Mouse (Mus musculus) limb, embryonic 15.5 days (tissue): Measurements from ENCODE around the gene Gon4l. TPM values are rescaled to one million over a fixed set of nuclear protein-coding genes. Genes with fewer than 3 reads are reported as not detected.
A peak's percentile ranks its signal among the peaks of the same experiment; 100 is the strongest.
"Not testable (repeated sequence)": the region's sequence is repeated elsewhere in the genome, so short reads cannot be mapped to it uniquely, and the experiment has no call there.

ENCODE experiments used
- ATAC-seq: fragments of 200-750 bp; cut with Nextera tagmentation; 2 replicates; pipeline ENCODE4 v1.8.0; 2017; ENCODE audit warnings: low read depth, moderate TSS enrichment; ENCODE audit not compliant: insufficient number of reproducible peaks, low FRiP score, low TSS enrichment
- H3K27ac ChIP-seq: fragments of 300-500 bp; sonication (generic); 2 replicates; pipeline ENCODE4 v1.5.1; 2015; ENCODE audit warnings: moderate library complexity, mild to moderate bottlenecking, inconsistent platforms
- H3K27me3 ChIP-seq: fragments of 300-500 bp; sonication (generic); 2 replicates; pipeline ENCODE4 v1.6.1; 2015; ENCODE audit warnings: inconsistent platforms
- H3K36me3 ChIP-seq: fragments of 300-500 bp; sonication (generic); 2 replicates; pipeline ENCODE4 v1.6.1; 2015; ENCODE audit warnings: inconsistent platforms
- H3K4me1 ChIP-seq: fragments of 300-500 bp; sonication (generic); 2 replicates; pipeline ENCODE4 v1.6.1; 2015; ENCODE audit warnings: inconsistent platforms
- H3K4me2 ChIP-seq: fragments of 300-500 bp; sonication (generic); 2 replicates; pipeline ENCODE4 v1.6.1; 2015; ENCODE audit warnings: mild to moderate bottlenecking, inconsistent platforms
- H3K4me3 ChIP-seq: fragments of 300-500 bp; sonication (generic); 2 replicates; pipeline ENCODE4 v1.5.1; 2015; ENCODE audit warnings: mild to moderate bottlenecking, inconsistent platforms
- H3K9ac ChIP-seq: fragments of 300-500 bp; sonication (generic); 2 replicates; pipeline ENCODE4 v1.6.1; 2015; ENCODE audit warnings: inconsistent platforms
- H3K9me3 ChIP-seq: fragments of 300-500 bp; sonication (generic); 2 replicates; pipeline ENCODE4 v1.6.1; 2016; ENCODE audit warnings: inconsistent platforms
- whole genome bisulfite sequencing: fragments of 180-500 bp; shearing (Covaris S2); methylation state at CpG from one replicate; pipeline ENCODE4 v1.1.7; 2015; 5-methylcytosine and 5-hydroxymethylcytosine counted together
- polyA plus RNA-seq: library from polyadenylated mRNA; unstranded; fragments of >200 nt; fragmentation: Nextera tagmentation; extraction: Ambion mirVana; gene quantifications from 2 replicates; pipeline ENCODE4 v1.2.1, GENCODE M21; 2015

Gene Gon4l
- 8.5 and 9.9 TPM in 2 replicates for polyA plus RNA-seq

DNA sequence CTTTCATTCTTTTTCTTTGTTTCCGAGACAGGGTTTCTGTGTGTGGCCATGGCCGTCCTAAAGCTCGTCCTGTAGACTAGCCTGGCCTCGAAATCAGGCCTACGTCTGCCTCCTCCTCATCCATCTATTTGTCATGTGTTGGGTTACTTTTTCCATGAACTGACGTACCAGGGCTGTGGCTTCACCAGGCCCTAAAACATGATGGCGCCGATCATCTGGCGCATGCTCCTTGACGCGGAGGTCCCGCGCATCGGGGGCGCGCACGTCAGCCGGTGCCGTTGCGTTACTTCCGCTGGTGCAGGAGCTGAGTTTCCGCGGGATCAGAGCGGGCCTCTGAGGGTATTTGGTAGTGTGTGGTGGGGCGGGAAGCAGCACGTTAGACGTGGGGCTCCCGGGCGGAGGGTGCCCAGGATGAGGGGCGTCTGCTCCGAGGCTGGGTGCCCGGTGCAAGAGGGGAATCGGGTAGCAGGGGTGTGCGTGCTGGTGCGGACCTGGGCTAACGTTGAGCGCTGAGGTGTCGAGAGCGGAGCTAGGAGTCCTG is at the start of gene Gon4l:
Gon4l (plus strand) TSS at position 281 of the 541 bp plus-strand sequence.
- WGBS: 2% methylated on average over 32 of the region's 39 CpGs
- Histone ChIP-seq H3K4me2 (peak within 1 kb of the TSS; percentile 41), H3K36me3 (peaks cover 13% of the 10 kb centered on the region; the same call in 1 of the 2 replicates), H3K27ac (peak within 1 kb of the TSS; percentile 78), H3K4me3 (peak within 1 kb of the TSS; percentile 40)
- ATAC-seq: peak; percentile 78
- not testable (repeated sequence) for H3K9me3 ChIP-seq, H3K27me3 ChIP-seq, H3K4me1 ChIP-seq, H3K9ac ChIP-seq

DNA sequence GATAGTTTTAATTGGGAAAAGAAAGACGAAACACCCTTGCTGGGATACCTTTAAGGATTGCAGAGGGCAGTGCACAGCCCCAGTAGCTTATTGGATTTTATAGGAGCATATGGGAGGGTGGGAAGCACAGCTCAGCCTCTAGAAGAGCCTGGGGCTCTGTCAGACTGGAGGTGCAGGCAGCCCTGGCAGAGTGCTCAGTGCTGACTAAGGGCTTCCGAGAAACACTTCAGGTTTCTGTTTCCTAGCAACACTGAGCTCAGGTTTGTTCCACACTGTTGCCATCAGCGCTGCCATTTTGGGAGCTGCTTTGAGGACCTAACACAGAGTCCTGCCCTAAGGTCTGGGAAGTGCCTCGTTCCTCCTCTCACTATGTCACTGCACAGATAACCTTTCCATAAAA is 48.7 kb upstream of the Gon4l start:
- H3K9me3 ChIP-seq, H3K27ac ChIP-seq, H3K4me2 ChIP-seq, H3K27me3 ChIP-seq, H3K9ac ChIP-seq, ATAC-seq, H3K4me1 ChIP-seq, H3K4me3 ChIP-seq: not testable (repeated sequence)
- H3K36me3 ChIP-seq: peaks cover 13% of the 10 kb centered on the region
- 77% methylated on average over 1 of the region's 4 CpGs for WGBS

DNA sequence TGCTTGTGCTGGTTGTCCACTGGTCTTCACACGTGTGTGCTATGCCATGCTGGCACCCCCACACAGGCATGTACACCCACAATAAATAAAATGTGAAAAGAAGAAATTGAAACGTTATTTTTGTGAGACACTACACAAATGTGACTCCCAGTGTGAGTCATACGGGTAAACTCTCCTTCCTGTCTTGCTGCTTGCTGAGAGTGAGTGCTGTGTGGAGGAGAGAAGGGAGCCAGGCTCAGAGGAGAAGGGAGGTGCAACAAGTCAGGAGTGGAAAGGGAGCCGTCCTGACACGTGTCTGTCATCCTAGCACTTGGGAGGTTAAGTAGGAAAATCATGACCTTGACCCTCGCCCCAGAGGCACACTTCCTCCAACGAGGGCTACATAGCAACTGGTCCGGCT is 48.2 kb upstream of the Gon4l start:
- no CpG with 5 or more reads among the region's 8 CpGs for WGBS
- H3K27me3 ChIP-seq, H3K4me3 ChIP-seq, H3K4me2 ChIP-seq, H3K9me3 ChIP-seq, H3K27ac ChIP-seq, H3K4me1 ChIP-seq, H3K9ac ChIP-seq, ATAC-seq: not testable (repeated sequence)
- H3K36me3 ChIP-seq: peaks cover 13% of the 10 kb centered on the region

DNA sequence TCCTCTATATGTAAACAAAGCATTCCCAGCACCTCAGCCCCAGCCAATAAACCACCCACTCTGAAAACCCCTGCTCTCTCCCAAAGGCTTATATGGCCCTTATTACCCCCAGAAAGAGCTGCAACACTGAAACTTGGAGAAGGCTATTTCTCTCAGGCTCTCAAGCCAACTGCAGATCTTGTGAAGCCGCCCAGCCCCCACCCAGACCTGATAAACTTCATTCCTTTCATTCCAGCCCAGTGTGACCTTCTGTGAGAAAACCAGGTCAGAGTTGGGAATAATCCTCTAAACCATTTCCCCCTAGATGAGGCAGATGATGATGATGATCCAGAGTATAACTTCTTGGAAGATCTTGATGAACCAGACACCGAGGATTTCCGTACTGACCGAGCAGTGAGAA is 47.0 kb upstream of the Gon4l start:
- not testable (repeated sequence) for H3K9ac ChIP-seq, H3K4me3 ChIP-seq, H3K9me3 ChIP-seq, H3K4me2 ChIP-seq, H3K27ac ChIP-seq, H3K27me3 ChIP-seq, ATAC-seq, H3K4me1 ChIP-seq
- peaks cover 13% of the 10 kb centered on the region for H3K36me3 ChIP-seq
- 88% methylated on average over 2 of the region's 4 CpGs for WGBS

DNA sequence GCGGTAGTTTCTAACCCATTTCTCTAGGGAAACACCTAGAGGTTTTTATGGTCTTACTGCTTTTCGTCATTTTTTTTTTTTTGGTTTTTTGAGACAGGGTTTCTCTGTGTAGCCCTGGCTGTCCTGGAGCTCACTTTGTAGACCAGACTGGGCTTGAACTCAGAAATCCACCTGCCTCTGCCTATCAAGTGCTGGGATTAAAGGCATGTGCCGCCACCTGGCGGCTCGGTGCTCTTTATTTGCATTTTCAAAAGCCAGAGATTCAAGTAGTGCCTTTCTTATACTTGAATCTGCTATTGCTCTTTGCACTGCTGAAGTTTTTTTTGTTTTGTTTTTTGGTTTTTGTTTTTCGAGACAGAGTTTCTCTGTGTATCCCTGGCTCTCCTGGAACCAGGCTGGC is 37.5 kb upstream of the Gon4l start:
- not testable (repeated sequence) for H3K4me3 ChIP-seq, H3K27ac ChIP-seq, H3K9ac ChIP-seq, ATAC-seq, H3K27me3 ChIP-seq, H3K4me2 ChIP-seq, H3K4me1 ChIP-seq, H3K9me3 ChIP-seq, H3K36me3 ChIP-seq
- 86% methylated on average over 6 of the region's 6 CpGs for WGBS

DNA sequence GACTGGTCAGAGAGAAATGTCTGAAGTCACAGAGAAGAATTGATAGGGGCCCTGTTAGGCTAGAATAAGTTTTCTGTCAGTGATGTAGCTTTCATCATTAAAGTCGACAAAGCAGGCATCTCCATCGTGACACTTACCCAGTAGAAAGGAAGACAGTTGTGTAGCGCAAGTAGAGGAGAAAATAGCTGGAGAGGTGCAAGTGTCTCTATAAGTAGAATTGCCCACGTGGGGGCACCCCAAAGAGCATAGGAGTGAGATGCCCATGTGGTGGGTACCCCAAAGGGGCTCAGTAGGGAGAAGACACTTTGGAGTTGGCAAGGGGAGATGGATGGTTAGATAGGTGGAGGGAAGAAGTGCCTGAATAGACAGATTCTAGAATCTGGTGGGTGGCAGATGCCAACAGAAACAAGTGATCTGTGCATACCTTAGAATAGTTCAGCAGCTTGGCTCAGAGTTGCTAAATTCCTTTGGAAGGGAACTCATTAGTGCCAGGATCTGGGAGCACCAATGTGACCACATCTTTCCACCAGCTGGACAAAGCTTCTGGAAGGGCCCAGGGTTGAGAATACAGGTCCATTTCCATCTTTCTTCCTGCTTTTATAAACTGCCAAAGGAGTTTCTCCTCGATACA is 31.0 kb upstream of the Gon4l start:
- Histone ChIP-seq H3K36me3 (peaks cover 9% of the 10 kb centered on the region; the same call in 1 of the 2 replicates), H3K27me3 (no peaks in the 10 kb centered on the region), H3K4me3 (no peak overlapping the region), H3K9ac (no peak overlapping the region), H3K9me3 (no peaks in the 10 kb centered on the region), H3K27ac (no peak overlapping the region), H3K4me2 (no peak overlapping the region), H3K4me1 (no peaks in the 10 kb centered on the region)
- 92% methylated on average over 5 of the region's 5 CpGs for WGBS
- no peak for ATAC-seq

DNA sequence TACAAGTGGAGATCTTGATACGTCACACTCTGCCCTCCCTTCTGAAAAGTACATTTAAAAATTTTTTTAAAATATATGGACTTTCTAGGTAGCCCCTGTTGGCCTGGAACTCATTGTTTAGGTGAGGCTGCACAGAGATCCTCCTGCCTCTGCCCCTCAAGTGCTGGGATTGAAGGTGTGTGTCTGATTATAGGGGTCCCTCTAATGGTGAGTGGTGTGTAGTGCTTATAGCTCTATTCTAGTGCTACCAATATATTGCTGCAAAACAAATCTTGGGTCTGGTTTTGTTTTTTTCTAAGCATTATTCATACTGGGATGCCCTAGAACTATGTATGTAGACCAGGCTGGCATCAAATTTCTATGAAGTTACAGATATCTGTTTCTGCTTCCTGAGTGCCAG is 9.3 kb upstream of the Gon4l start:
- H3K27me3 ChIP-seq: no peaks in the 10 kb centered on the region
- H3K36me3 ChIP-seq: peaks cover 30% of the 10 kb centered on the region
- 94% methylated on average over 1 of the region's 1 CpGs for WGBS
- H3K9me3 ChIP-seq: no peaks in the 10 kb centered on the region
- no peak overlapping the region for H3K4me3 ChIP-seq
- ATAC-seq: no peak
- no peaks in the 10 kb centered on the region for H3K4me1 ChIP-seq
- no peak overlapping the region for H3K9ac ChIP-seq
- no peak overlapping the region for H3K27ac ChIP-seq
- no peak overlapping the region for H3K4me2 ChIP-seq

DNA sequence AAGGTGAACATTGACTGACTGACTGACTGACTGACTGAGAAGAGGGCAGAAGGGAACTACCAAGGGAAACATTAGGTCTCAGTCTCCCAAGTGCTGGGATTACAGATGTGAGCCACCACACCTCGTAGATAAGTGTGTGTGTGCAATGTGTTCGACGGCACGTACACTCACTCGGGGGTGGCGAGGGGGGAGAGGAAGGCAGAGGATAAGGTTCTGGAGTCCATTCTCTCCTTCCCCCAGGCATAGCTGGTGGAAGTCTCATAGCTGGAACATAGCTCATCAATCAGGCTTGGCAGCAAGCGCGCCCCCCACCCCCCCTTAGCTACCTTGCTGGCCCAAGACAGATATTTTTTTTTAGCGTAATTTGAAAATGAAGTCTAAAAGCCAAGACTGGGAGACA is 7.8 kb upstream of the Gon4l start:
- 91% methylated on average over 9 of the region's 9 CpGs for WGBS
- H3K9ac ChIP-seq: no peak overlapping the region

GRCm38 (mm10) chr3:88831177-88832121 is 3.6 kb upstream of the Gon4l start:
- ATAC-seq: peak; percentile 80
- H3K9ac ChIP-seq, H3K36me3 ChIP-seq, H3K9me3 ChIP-seq, H3K4me1 ChIP-seq, H3K27me3 ChIP-seq: not testable (repeated sequence)
- WGBS: 6% methylated on average over 14 of the region's 28 CpGs
- Histone ChIP-seq H3K27ac (peak overlapping the region; percentile 77), H3K4me2 (peak overlapping the region; percentile 47), H3K4me3 (peak overlapping the region; percentile 30)

More for the DNA sequence above, 7.8 kb upstream of the Gon4l start:
- Histone ChIP-seq H3K4me1 (peaks cover 4% of the 10 kb centered on the region; the same call in 1 of the 2 replicates), H3K27ac (no peak overlapping the region), H3K4me2 (no peak overlapping the region), H3K27me3 (no peaks in the 10 kb centered on the region), H3K36me3 (peaks cover 26% of the 10 kb centered on the region), H3K4me3 (no peak overlapping the region), H3K9me3 (no peaks in the 10 kb centered on the region)
- ATAC-seq: no peak

DNA sequence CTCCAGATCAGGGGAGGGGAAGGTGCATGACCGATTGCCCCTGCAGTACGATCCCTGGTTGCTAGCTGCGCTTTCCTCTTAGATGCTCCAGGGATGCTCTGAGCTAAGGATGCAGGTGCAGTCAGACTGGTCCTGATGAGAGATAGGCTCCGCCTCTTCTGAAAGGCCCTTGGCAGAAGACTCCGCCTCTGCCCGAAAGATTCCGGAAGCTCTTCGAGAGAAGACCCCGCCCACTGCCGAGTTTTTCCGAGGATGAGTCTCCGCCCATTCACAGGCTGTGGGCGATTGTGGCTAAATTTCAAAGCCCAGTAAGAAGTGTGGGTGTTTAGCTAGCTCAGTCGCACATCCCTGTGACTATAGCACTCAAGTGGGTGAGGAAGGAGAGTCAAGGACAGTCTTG is 2.6 kb upstream of the Gon4l start:
- H3K4me2 ChIP-seq, H3K27ac ChIP-seq, H3K9ac ChIP-seq, H3K9me3 ChIP-seq, H3K4me3 ChIP-seq, H3K4me1 ChIP-seq, H3K27me3 ChIP-seq, H3K36me3 ChIP-seq: not testable (repeated sequence)
- WGBS: 2% methylated on average over 14 of the region's 14 CpGs
- peak; percentile 59; the same call in 1 of the 2 replicates for ATAC-seq

DNA sequence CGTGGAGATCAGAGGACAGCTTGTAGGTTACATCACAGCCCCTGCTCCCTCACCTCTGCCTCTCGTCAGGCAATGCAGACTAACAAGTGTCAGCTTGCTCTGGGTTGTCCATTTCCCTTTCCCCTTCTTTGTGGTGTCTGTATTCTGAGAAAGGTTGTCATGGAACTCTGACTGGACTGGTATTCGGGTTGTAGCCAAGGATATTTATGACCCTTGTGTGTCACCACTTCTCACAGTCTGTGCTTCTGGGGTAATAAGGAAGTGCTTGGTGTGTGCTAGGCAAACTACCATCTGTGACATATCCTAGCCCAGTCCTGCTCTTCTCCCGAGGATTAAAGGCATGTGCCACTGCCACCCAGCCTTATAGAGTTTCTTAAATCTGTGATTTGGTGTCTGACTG is 14.1 kb downstream of the Gon4l start:
- no peak overlapping the region for H3K4me3 ChIP-seq
- no peak for ATAC-seq
- no peaks in the 10 kb centered on the region for H3K4me1 ChIP-seq
- H3K9ac ChIP-seq: no peak overlapping the region
- H3K27ac ChIP-seq: no peak overlapping the region
- H3K27me3 ChIP-seq: no peaks in the 10 kb centered on the region
- no peaks in the 10 kb centered on the region for H3K9me3 ChIP-seq
- 84% methylated on average over 4 of the region's 4 CpGs for WGBS
- H3K36me3 ChIP-seq: peaks cover 22% of the 10 kb centered on the region
- H3K4me2 ChIP-seq: no peak overlapping the region

DNA sequence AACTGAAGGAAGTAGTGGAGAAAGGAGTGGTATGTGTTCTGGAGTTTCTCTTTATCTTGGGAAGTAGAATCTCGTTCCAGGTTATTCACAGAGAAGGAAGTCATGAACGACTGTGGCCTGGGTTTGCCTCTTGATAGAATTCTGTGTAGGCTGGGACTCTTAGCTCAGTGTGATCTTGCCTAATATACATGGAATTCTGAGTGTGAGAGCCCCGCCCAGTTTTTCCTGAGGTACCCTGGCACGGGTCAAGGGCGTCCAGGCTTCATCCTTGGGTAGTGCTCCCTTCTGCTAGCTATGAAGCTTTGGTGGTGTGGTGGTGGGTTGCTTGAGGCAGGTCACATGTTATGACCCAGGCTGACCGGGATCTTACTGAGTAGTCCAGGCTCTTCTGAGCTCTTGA is 20.8 kb downstream of the Gon4l start:
- H3K36me3 ChIP-seq: peaks cover 61% of the 10 kb centered on the region
- no peaks in the 10 kb centered on the region for H3K4me1 ChIP-seq
- no peak overlapping the region for H3K4me3 ChIP-seq
- H3K27ac ChIP-seq: no peak overlapping the region
- no peak overlapping the region for H3K4me2 ChIP-seq
- no peak for ATAC-seq
- 87% methylated on average over 6 of the region's 6 CpGs for WGBS
- H3K9me3 ChIP-seq: no peaks in the 10 kb centered on the region
- no peaks in the 10 kb centered on the region for H3K27me3 ChIP-seq
- H3K9ac ChIP-seq: no peak overlapping the region
